Mouse (Mus musculus): ENCODE measurements around the gene Ubqln1. TPM values are rescaled to one million over a fixed set of nuclear protein-coding genes. Genes with fewer than 3 reads are reported as not detected.
A peak's percentile ranks its signal among the peaks of the same experiment; 100 is the strongest.
"Not testable (repeated sequence)": the region's sequence is repeated elsewhere in the genome, so short reads cannot be mapped to it uniquely, and the experiment has no call there.

Ubqln1 gene
- total RNA-seq, 2 experiments from 2014 or later, result 145 to 146 TPM

DNA sequence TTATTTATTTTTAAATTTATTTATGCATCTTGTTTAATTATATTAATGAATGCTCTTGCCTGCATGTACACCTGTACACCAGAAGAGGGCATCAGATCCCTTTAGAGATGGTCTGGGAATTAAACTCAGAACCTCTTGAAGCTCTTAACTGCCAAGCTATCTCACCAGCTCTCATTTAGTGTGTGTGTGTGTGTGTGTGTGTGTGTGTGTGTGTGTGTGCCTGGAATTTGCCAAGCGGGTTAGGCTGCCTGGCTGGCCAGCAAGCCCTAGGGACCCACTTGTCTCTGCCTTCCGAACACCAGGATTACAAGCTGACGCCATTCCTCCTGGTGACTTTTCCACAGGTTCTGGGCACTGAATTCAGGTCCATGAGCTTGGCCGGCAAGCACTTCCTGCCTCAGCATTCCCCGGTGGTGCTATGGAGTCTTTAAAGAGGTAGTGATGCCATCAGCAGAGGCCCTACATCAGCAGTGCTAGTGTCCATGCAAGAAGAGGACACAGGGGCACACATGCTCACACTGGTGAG is 66.4 kb downstream of the Ubqln1 start:
- H3K27ac ChIP-seq, result no peak overlapping the region
- peak; percentile 70 for TF ChIP-seq CTCF (IDR thresholded peaks at IDR 0.05)
- no peak for DNase-seq (ENCODE audit: extremely low spot score in 1 of 2, low spot score in 2 of 2)
- peak overlapping the region; percentile 41 for H3K4me3 ChIP-seq
- intact Hi-C loops (cut with DNase I), result no loop called here

- TF ChIP-seq CTCF (IDR thresholded peaks at IDR 0.05), result no peak
Measured at GRCm38 (mm10) chr13:58148256-58148831, 67.1 kb downstream of the Ubqln1 start.

DNA sequence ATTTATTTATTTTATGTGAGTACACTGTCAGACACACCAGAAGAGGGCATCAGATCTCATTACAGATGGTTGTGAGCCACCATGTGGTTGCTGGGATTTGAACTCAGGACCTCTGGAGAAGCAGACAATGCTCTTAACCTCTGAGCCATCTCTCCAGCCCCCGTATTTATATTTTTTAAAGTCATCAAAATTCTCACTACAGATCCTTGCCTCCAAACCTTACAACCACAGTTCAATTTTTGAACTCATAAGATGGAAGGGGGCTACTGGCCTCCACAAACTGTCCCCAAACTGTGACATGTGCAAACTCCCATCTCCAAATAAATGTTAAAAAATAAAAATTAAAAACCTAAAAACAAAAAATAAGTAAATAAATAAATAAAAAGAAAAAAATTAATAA is 67.7 kb downstream of the Ubqln1 start:
- no peak for DNase-seq (ENCODE audit: extremely low spot score in 1 of 2, low spot score in 2 of 2)
- no peak; the same call in 1 of the 2 replicates for TF ChIP-seq CTCF (IDR thresholded peaks at IDR 0.05)
- intact Hi-C loops (cut with DNase I), result no loop called here
- Histone ChIP-seq H3K4me3 (no peak overlapping the region), H3K27ac (no peak overlapping the region)

More at GRCm38 (mm10) chr13:58148256-58148831, 67.1 kb downstream of the Ubqln1 start:
- intact Hi-C loops (cut with DNase I), result no loop called here
- DNase-seq (ENCODE audit: extremely low spot score in 1 of 2, low spot score in 2 of 2), result peak; percentile 28 to 33
- Histone ChIP-seq H3K27ac (no peak overlapping the region), H3K4me3 (peak overlapping the region; percentile 41)

GRCm38 (mm10) chr13:58146603-58147002 is 68.8 kb downstream of the Ubqln1 start:
- H3K27ac ChIP-seq; intact Hi-C loops (cut with DNase I); H3K4me3 ChIP-seq; DNase-seq (ENCODE audit: extremely low spot score in 1 of 2, low spot score in 2 of 2): not testable (repeated sequence)

DNA sequence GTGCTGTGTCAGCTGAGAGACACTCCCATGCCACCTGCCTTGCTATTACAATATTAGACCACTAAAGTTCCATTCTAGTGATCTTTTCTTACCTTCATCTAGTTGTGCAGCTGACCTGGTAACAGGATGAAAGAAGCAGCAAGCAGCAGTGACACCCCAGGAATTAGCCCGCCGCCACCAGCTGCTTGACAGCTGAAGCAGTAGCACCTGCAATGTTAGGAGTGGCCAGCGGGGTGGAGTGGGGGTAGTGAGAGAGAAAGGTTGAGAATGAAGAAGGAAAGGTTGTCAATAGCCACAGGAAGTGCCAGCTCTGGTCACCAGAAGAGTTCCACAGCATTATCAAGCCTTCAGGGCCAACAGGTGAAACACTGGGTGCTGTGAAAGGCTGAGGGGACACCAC is 83.8 kb downstream of the Ubqln1 start:
- TF ChIP-seq CTCF (IDR thresholded peaks at IDR 0.05), result no peak
- Histone ChIP-seq H3K27ac (no peak overlapping the region), H3K4me3 (no peak overlapping the region)
- DNase-seq (ENCODE audit: extremely low spot score in 1 of 2, low spot score in 2 of 2), result no peak
- intact Hi-C loops (cut with DNase I), result no loop called here

DNA sequence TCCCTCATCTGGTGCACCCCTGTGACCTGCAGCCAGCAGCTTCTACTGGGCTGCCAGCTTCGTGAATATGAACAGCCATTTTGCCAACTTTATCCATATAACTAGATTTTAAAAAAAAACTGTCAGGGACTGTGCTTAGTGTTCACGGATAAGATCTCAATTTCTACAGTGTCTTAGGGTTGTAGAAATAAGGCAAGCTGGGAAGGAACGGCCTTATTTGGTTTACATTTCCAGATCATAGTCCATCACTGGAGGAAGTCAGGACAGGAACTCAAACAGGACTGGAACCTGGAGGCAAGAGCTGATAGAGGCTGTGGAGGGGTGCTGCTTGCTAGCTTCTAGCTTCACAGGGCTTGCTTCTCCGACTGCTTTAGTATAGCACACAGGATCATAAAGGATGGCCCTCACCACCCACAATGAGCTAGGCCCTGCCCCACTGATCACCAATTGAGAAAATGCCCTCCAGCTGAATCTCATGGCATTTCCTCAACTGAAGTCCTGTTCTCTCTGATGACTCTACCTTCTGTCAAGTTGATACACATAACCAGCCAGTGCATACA is 85.7 kb downstream of the Ubqln1 start:
- H3K27ac ChIP-seq, result peak overlapping the region; percentile 100
- intact Hi-C loops (cut with DNase I), result loop anchor here (1.0 kb wide), 1 partner anchor 86 kb away; the partner anchor contains the start of gene Ubqln1
- no peak for DNase-seq (ENCODE audit: extremely low spot score in 1 of 2, low spot score in 2 of 2)
- peak overlapping the region; percentile 91 for H3K4me3 ChIP-seq
- no peak for TF ChIP-seq CTCF (IDR thresholded peaks at IDR 0.05)

GRCm38 (mm10) chr13:58128768-58129671 is 86.4 kb downstream of the Ubqln1 start:
- Histone ChIP-seq H3K27ac (peak overlapping the region; percentile 100), H3K4me3 (peak overlapping the region; percentile 91)
- no peak for TF ChIP-seq CTCF (IDR thresholded peaks at IDR 0.05)
- intact Hi-C loops (cut with DNase I), result loop anchor here (1.0 kb wide), 1 partner anchor 86 kb away; the partner anchor contains the start of gene Ubqln1
- DNase-seq (ENCODE audit: extremely low spot score in 1 of 2, low spot score in 2 of 2), result peak; percentile 93 to 96

DNA sequence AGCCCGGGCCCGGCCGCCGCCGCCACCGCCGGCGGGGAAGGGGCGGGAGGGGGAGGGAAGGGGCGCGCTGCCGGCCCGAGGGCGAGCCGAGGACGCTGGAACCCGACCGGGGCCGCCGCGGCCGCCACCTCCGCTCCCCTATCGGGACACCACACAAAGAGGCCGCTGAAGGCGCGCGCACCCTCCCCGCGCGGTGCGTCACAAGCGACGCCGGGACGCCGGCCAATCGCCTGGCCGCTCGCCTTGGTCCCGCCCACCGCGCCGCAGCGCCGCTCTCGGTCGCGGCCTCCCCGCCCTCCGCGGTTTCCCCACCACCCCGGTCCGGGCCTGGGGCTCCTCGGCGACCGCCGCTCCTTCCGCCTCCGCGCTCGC is 87.1 kb downstream of the Ubqln1 start, which contains the start of gene Hnrnpa0:
Gene Hnrnpa0 (minus strand): TSS at position 161 of the 372 bp plus-strand sequence.
- peak; percentile 95 to 96 for DNase-seq (ENCODE audit: extremely low spot score in 1 of 2, low spot score in 2 of 2)
- intact Hi-C loops (cut with DNase I), result no loop called here
- no peak; the same call in 1 of the 2 replicates for TF ChIP-seq CTCF (IDR thresholded peaks at IDR 0.05)
- Histone ChIP-seq H3K4me3 (peak within 1 kb of the TSS; percentile 91), H3K27ac (peak within 1 kb of the TSS; percentile 100)

- DNase-seq (ENCODE audit: extremely low spot score in 1 of 2, low spot score in 2 of 2), result peak; percentile 66 to 72
- H3K27ac ChIP-seq, result peak overlapping the region; percentile 100
- intact Hi-C loops (cut with DNase I), result no loop called here
- H3K4me3 ChIP-seq, result peak overlapping the region; percentile 91
- no peak for TF ChIP-seq CTCF (IDR thresholded peaks at IDR 0.05)
Measured at GRCm38 (mm10) chr13:58127766-58128361, 87.6 kb downstream of the Ubqln1 start.

DNA sequence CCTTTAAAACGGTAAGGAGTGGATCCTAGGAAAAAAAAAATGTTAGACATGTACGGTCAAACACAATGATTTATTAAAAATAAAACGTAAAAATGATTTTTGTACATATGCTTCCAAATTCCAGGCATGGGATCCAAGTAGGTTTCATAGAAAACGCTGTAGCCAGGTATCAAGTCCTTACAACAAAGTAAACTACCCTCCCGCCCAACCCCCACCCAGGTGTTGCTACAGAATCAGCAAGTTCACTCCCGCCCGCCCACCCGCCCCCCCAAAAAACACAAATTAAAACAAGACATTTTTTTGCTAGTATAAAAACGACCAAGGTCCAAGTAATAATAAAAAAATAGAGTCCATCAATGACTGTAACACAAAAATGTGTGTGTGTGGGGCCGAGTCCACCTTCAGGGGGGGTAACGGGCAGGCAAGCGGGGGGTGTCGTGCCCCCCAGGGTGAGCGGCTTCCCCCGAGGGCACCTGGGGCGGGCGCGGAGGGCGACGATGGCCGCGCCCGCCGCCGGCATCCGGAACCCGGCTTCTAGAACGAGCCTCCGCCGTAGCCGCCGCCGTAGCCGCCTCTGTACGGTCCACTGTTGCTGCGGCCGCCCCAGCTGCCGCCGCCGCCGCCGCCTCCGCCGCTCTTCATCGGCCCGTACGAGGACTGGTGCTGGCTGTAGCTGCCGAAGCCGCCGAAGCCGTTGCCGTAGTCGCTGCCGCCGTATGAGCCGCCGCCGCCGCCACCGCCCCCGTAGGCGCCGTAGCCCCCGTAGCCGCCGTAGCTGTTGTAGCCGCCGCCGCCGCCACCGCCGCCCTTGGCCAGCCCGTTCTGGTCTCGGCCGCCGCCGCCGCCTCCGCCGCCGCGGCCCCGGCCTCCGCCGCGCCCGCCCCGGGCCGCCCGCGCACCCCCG is 88.3 kb downstream of the Ubqln1 start:
- peak overlapping the region; percentile 100 for H3K27ac ChIP-seq
- peak overlapping the region; percentile 91 for H3K4me3 ChIP-seq
- DNase-seq (ENCODE audit: extremely low spot score in 1 of 2, low spot score in 2 of 2), result peak in 1 of 2 experiments; percentile 45
- no peak for TF ChIP-seq CTCF (IDR thresholded peaks at IDR 0.05)
- intact Hi-C loops (cut with DNase I), result no loop called here

Other genes with a start within 250 kb of the Ubqln1 start
- gene Klhl3, start 102.1 kb downstream of the Ubqln1 start, total RNA-seq (2021), result 10 to 100 TPM; 32.6 to 36.9 TPM
- 100 to 1,000 TPM; 120 to 128 TPM for gene Hnrnpa0, start 87.1 kb downstream of the Ubqln1 start, total RNA-seq (2021)
- 10 to 100 TPM; 31.2 to 31.6 TPM for gene Idnk, start 58.0 kb downstream of the Ubqln1 start, total RNA-seq (2021)
- gene Gkap1, start 60.0 kb upstream of the Ubqln1 start, total RNA-seq (2021), result 10 to 100 TPM; 16.8 to 20.3 TPM
- gene Kif27, start 143.5 kb upstream of the Ubqln1 start, total RNA-seq (2021), result 1 to 10 TPM; 2.4 to 3.5 TPM
- gene 2210016F16Rik, start 169.6 kb upstream of the Ubqln1 start, total RNA-seq (2021), result 1 to 10 TPM; 7.1 to 7.4 TPM
- 10 to 100 TPM; 13.4 to 15.9 TPM for gene Rmi1, start 186.6 kb upstream of the Ubqln1 start, total RNA-seq (2021)
- 100 to 1,000 TPM; 566 to 576 TPM for gene Hnrnpk, start 187.7 kb upstream of the Ubqln1 start, total RNA-seq (2021)